Mouse (Mus musculus) adrenal gland, adult 2 months (tissue): Measurements from ENCODE around the gene Srd5a1. TPM values are rescaled to one million over a fixed set of nuclear protein-coding genes. Genes with fewer than 3 reads are reported as not detected.
"Not testable (repeated sequence)": the region's sequence is repeated elsewhere in the genome, so short reads cannot be mapped to it uniquely, and the experiment has no call there.

Experiments
- DNase-seq: peaks from one replicate; pipeline ENCODE4 v3.0.0; 2021
- polyA plus RNA-seq: library from polyadenylated mRNA; depleted of rRNA; stranded (reverse); fragments of >200 nt; gene quantifications from 2 replicates; pipeline ENCODE4 v1.2.3, GENCODE M21; 2012
- total RNA-seq, 2 experiments: library from RNA; stranded (reverse); gene quantifications; 2 replicates each; pipeline ENCODE4 v1.2.3; 2021

The Srd5a1 gene
- total and polyA plus RNA-seq, 3 experiments, result 9.4 to 41.6 (median 13.9) TPM

DNA sequence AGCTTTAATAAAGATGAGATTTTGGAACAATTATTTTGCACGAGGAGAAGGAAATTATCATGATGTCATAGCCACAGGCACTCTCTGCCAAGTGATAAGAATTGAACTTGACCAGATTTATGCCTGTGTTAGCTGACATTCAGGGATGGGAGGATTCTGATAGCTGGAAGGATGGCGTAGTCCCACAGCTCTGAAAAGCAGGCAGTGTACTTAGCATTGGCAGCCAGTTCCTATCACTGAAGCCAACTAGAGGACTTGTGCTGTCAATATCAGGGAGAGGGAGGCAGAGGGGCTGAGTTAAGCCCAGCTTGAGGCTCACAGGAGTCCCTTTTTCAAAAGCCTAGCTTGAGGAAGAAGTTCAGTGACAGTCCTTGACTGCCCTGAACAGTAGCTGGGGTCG lies 13.3 kb upstream of the Srd5a1 start:
- no peak for DNase-seq

DNA sequence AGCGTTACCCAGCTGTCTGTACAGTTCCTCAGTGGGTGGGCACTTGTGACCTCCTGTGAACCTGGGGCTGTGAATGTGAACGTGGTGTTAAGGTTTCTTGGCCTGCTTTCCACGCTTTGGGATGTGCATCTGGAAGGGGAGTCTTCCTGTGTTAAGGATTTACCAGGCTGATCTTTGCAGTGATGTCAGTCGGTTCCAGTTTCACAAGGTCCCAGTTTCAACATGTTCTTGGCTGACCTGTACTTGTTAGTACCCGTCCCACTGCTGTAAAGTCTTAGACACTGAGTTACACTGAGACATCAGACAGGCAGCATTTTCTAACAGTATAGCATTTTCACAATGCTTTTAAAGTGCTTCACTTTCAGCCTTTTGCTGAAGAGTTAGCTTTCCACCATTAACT lies 12.6 kb upstream of the Srd5a1 start:
- peak; percentile 29 for DNase-seq

DNA sequence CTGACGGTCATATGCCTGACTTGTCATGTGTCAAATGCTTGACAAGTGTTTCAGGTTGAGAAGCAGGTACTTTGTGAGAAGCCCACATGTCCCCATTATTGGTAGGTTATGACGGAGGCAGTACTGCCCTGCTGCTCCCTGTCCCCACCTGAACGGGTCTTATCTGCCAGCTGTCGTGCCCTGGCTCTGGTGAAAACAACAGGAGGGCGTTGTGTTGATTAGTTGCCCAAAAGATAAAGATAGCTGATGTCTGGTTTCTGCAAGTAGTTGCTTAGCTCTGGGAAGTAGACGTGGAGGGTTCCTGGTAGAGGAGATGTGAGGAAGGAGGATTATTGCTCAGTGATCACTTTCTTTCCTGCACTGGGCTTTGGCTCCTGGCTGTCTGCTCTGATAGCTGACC lies 5.5 kb upstream of the Srd5a1 start:
- DNase-seq, result no peak

DNA sequence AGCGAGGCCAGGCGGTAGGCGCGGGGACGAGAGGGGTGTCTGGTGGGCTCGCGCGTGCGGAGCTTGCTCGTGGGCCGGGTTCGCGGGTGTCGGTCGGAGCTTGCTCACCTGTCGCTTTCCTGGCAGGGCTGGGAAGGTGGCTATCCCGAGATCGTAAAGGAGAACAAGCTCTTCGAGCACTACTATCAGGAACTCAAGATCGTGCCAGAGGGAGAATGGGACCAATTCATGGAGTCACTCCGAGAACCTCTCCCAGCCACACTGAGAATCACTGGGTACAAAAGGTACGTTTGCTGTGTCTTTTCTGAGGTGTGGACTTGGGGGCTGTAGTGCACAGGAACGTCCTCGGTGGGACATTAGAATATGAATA lies 918 bp upstream of the Srd5a1 start:
- DNase-seq, result no peak

DNA sequence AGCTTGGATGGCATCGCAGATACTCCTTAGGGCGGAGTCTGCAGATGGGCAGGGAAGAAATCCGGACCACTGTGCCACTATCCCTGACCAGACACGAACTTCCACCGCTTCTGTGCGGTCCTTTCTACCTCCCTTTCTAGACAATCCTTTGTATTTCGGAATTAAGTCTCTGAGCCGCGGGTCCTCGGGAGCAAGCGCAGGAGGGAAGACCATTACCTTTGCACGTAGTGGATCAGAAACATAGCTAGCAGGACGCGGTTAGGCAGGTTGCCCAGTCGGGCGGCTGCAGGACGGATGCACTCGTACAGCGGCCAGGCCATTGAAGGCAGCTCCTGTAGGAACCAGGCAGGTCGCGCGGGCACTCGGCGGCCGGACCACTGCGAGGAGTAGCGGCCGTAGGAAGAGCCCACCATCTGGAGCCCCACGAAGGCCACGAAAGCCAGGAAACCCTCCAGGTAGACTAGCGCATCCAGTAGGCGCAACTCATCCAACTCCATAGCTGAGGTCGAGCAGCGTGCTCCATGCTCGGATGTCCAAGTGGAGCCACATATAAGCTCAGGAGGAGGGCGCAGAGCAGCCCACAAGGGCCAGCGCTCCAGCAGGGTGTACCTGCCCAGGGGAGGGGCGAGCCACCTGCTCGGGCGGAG lies 368 bp downstream of the Srd5a1 start:
- peak; percentile 73 for DNase-seq

DNA sequence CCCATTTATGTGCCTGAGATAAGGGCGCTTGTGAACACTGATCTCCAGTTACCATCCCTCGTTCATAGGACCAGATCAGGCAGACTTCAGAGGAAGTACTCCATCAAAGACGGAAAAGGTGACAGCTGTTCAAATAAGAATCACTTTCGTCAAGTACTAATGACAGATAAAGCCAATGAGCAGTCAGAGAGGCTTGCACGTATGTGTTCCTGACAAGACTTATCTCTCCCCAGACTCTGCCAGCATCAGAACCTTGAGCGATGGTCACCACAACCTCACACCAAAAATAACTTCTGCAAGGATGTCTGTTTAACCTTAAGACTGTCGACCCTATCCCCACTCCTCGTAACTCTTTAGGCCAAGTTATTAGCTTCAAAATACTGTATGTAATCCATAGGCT lies 2.5 kb downstream of the Srd5a1 start:
- DNase-seq, result no peak

DNA sequence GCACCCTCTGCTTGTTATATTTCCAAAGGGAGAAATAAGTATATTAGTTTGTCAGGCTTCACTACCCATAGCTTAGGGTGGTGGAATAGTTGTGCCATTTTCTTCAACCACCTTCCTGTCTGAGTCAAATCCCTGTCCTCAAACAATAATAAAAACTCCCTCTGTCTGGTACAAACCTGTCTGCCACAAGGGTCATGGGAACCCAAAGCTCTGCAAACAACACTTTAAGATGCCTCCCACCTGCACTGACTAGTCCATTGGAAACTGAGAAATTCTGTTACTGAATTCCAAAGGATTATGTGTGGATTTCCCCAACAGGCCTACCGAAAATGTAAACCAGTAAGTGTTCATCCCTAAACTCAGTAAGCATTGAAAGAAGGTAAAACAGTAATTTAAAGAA lies 6.6 kb downstream of the Srd5a1 start:
- DNase-seq, result no peak

DNA sequence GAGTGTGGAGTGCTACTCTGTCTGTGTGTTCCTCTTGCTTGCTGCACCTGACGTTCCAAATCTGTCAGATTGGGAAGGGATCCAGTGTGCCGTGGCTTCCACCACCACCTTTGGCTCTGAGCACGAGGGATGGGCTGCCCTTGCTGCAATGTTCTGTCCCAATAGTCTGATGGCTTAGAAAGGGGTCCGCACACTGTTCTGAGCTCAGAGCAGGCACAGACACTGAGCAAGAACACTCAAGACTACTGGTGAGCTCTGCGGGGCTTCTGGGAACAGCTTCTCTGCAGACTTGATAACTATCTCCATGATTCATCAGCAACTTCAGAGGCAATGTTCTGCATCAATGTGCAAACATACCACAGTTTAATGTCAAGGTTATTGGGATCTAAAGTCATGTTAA lies 9.9 kb downstream of the Srd5a1 start:
- peak; percentile 47 for DNase-seq

DNA sequence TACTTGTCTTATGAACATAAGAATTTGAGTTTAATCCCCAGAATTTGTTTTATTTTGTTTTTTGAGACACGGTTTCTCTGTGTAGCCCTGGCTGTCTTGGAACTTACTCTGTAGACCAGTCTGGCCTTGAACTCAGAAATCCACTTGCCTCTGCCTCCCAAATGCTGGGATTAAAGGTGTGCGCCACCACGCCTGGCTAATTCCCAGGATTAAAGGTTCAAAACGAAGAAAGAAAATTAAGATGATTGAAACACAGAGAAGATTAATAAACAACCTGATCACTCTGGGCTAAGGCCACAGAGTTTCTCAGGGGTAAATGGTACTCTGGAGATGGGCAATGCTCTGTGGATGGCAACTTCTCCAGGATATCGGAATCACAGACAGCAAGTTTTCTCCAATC lies 10.4 kb downstream of the Srd5a1 start:
- DNase-seq, result not testable (repeated sequence)

DNA sequence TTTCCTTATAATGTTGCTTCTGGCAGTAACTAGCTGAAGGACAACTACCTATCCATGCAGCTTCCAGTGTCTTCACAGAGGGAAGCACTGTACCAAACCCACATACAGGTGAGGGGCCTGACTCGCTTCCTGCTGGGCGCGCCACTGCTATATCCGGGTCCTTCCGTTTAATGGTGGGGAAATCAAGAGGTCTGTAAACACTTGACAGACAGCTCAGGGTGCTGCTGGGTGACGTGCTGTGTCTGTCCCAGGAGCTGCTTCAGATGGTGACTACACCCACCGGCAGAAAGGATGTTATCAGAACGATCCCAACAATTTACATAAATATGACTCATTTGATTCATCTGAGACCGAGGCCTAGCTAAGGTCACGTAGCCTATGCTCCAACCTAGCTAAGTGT lies 12.4 kb downstream of the Srd5a1 start:
- no peak for DNase-seq

DNA sequence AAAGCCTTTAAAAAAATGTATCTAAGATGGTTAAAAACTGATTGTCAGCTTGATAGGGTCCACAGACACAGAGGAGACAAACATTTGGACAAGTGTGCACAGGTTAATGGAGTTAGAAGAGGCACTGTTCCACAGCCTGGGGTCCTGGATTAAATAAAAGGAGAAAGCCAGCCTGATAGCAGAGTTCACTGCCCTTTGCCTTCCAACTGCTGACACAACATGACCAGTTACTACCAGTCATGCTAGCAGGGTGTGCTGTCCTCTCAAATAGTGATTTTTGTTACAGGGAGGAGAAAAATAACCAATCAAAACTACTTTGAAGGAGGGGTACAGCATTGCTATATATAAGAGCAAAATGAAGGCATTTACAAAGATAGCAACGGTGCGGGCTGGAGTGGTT lies 14.7 kb downstream of the Srd5a1 start:
- DNase-seq, result peak; percentile 31

DNA sequence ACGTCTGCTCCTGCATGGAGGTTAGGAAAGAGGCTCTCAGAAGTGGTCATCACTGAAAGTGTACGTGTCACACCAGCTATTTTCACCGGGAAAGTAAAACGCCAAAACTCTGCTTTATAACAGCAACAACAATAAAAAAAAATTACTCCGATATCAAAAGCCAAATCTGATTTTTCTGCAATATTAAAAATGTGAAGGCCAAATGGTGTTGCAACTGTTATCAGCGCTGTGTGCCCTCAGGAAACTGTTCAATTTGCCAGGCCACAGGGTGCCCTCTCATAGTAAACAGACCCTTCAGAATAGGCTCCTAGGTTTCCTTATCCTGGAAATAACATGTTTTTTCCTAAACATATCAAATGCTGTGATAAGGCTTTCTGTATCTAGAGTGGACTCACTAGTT lies 15.3 kb downstream of the Srd5a1 start:
- peak; percentile 46 for DNase-seq

DNA sequence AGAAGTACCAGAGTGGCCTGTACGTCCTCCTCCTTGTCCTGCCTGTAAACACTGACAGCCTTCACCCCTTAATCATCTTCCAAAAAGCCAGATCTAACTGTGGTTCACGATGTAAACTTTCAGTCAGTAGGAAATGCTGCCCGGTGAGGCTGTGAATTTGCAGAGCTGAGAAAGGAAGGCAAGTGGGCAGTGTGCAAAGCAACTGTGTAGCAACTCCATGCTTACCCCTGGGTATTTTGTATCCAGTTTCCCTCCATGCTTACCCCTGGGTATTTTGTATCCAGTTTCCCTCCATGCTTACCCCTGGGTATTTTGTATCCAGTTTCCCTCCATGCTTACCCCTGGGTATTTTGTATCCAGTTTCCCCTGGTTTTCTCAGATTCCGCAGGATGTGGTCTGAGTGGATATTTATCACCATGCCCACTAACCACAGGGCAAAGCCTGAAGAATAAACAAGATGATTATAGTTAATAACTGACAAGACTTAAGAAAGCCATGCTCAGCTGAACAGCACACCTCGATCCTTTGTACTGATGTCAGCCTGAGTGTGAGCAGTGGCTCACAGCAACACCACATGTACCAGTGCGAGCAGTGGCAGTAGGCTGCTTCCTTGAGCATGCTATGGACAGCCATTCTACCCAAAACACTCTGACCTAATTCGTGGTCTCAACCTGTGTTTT lies 16.5 kb downstream of the Srd5a1 start:
- DNase-seq, result no peak

DNA sequence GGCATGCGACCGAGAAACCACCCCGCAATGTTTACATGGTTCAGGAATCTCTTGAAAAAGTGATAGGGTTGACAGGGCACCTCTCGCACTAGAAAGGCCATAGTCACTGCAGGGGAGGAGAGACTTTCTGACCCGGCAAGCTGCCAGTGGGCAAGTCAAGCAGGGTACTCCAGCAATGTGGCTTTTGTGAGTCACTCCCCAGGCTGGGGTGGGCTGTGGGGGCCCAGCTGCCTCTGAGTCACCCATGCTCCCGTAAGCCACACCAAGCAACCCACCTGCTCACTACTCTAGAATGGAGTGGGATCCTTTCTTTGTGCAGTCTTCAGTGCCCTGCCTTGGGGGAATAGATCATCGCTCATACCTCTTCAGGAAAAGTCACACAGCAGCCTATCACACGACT lies 17.8 kb downstream of the Srd5a1 start:
- peak; percentile 21 for DNase-seq

DNA sequence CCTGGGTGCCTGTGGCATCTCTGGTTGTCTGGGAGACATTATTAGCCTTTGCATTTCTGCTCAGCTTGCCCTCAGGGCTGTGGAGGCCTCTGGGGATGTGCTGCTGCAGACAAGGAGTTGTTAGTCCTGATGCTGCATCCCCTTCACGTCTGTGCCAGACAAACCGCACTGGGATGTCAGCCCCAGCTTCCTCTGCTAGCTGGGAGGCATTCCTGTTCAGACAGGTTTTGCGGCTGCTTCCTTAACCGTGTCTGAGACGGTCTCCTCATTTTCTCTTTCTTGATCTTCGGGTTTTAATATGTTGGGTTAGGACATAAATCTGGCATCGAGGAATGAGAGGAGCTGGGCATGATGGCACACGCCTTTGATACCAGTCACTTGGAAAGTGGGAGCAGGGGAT lies 19.0 kb downstream of the Srd5a1 start:
- no peak for DNase-seq

DNA sequence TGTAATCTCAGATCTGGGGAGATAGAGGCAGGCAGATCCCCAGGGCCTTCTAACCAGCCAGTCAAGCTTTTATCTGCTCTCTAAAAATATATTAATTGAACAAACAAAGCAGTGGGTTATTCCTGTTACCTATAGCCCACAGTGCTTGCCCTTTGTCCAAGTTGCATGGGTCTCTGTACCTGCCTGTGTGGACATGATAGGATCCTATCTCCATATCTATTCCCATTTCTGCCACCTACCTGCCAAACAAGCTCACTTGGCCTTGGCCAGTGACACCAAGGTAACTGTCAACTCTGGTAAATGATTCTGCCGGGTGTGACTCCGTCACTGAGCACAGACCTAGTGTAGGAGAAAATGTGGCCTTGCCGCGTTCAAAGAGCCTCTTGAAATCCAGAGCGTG lies 19.9 kb downstream of the Srd5a1 start:
- no peak for DNase-seq

DNA sequence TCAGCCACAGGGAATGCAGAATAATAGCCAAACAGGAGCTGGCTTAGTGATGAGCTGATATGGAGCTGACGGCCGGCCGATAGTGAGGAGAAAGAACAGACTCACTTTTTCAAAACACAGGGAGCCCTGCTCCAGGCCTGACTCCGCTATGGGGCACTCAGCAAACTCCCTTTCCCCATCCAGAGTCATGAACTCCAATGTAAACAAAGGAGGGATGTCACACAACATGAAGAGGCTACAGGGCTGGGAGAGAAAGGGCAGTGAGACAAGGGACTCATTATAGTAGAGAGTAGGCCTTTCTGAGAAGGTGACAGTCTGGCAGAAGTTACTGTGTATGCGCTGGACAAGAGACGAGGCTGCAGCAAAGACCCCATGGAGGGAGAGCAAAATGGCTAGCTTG lies 23.0 kb downstream of the Srd5a1 start:
- no peak for DNase-seq

DNA sequence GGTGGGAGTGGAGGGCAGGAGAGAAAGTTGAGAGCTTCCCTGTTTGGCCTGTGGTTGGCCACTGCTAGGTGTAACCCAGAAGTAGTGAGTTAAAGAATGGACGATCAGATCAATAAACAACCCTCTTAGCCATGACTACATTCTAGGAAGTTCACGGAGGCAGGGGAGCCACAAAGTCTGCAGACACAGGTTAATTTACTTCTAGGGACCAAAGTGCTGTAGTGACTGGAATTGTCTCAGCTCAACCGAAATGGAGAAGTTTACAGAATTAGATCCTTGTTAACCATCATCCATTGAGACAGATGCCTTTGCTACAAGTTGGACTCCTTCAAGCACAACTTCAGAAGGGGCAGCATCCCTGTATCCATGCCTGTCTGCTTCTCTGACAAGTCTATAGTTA lies 23.4 kb downstream of the Srd5a1 start:
- DNase-seq, result no peak

DNA sequence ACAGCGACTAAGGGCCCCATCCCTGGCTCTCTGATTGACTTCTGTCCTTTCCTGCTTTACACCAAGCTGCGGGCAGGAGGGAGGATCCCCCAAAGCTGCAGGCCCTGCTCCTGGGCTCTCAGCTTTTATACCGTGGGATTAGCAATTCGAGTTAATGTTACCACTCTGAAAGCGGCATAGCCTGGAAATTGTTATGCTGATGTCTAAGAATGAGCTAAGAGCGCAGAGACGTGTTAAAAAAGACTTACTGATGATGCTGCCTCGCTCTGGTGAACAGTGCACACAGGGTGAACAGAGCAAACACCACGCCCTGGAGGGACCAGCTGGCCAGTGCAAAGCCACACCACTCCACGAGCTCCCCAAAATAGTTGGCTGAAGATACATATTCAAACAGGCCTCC lies 24.9 kb downstream of the Srd5a1 start:
- no peak for DNase-seq

DNA sequence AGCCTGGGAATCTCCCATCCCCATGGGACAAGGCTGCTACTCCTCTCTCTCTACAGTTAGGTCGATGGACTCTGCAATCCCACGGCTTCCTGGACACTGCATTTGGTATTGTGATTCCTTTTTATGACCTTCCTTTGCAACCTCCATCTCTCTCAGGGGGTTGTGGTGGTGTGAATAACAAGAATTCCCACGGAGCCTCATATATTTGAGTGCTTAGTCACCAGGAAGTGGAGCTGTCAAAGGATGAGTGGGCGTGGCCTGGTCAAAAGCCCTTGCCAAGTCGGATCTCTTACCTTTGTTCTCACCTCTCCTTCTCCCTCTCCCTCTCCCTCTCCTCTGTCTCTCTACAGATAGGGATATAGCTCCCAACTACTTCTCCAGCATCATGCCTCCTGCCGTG lies 25.4 kb downstream of the Srd5a1 start:
- no peak for DNase-seq

DNA sequence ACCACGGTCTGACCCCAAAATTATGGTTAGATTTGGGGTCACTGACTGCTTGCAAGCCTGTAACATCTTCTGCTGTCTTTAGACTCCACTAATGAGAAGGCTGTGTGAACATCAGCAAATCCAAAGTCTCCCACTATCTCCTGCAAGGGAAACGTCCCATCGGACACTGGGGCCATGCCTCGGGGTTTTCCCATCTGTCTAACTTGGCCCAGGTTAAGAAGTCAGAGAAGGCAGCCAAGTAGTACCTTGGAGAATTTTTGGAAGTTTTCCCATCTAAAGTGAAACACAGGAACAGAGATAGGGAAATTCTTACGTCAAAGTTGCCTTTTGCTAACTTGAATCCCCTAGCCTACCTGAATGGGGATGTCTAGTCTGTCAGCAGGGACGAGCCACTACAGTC lies 27.7 kb downstream of the Srd5a1 start:
- DNase-seq, result no peak

DNA sequence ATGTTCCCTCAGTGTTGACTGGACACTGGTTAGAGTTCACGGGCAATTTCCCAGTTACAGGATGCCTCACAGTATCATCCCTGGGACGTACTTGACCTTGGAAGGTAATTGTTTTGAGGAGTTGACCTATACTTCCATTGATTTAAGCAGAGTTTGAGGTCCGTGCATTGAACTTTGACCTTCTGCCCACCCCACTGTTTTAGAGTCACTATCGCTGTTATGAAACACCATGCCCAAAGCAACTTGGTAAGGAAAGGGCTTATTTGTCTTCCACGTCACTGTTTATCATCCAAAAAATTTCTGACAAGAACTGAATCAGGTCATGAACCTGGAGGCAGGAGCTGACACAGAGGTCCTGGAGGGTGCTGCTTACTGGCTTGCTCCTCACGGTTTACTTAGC lies 28.8 kb downstream of the Srd5a1 start:
- no peak for DNase-seq

DNA sequence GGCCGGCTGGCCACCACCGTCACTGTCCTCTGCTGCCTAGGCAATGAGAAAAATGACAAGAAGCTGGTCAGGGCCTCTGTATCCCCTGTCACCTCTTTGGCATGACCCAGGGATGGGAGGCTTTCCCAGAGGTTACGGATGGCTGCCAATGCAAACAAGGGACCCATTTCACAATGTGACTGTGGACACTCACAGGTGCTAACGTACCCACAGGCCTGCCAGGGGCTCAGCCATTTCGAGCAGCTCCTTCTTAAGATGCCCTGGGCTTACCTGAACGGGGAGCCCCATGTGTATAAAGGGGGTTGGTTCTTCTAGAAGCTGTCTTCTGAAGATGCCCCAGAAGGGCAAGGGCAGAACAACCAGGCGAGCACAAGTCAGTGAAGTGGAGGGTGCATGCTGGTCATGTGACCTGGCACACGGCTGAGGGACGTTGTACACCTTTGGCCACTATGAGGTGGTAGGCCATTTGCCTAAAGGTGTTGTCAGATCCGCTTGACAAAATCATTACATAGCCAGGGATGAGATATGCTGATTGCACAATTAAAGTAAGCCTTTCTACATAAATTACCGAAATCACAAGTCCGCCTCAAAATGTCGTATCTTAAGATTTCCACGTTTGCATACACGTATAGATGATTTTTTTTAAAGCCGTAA lies 33.9 kb downstream of the Srd5a1 start:
- DNase-seq, result peak; percentile 26

DNA sequence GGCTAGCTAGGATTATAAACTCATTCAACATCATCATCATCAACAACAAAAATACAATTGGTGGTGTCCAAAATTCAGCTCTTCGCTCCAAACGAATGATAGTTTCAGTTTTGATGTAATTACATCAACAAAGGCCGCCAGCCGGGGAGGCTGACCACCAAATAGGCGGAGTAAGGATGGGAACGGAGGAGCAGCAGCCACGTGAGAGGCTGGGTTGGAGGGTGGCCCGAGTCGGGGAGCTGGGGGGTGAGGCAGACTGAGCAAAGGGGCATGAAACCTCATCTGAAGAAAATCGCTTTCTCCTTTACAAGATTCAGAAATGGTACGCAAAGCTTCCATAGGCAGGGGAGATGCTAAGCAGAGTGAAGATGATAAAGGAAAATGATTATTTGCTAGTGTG lies 34.6 kb downstream of the Srd5a1 start:
- DNase-seq, result no peak
